Mouse (Mus musculus) liver, embryonic 14.5 days (tissue): ENCODE measurements around the gene Maneal.

Source experiments
- CTCF ChIP-seq: IDR thresholded peaks from 2 replicates; pipeline ENCODE4 v1.5.1; 2016; ENCODE audit warnings: antibody characterized with exemption, low read depth, control low read depth
- EP300 ChIP-seq: IDR thresholded peaks from 2 replicates; pipeline ENCODE4 v1.6.1; 2016; ENCODE audit warnings: antibody characterized with exemption, low read depth

DNA sequence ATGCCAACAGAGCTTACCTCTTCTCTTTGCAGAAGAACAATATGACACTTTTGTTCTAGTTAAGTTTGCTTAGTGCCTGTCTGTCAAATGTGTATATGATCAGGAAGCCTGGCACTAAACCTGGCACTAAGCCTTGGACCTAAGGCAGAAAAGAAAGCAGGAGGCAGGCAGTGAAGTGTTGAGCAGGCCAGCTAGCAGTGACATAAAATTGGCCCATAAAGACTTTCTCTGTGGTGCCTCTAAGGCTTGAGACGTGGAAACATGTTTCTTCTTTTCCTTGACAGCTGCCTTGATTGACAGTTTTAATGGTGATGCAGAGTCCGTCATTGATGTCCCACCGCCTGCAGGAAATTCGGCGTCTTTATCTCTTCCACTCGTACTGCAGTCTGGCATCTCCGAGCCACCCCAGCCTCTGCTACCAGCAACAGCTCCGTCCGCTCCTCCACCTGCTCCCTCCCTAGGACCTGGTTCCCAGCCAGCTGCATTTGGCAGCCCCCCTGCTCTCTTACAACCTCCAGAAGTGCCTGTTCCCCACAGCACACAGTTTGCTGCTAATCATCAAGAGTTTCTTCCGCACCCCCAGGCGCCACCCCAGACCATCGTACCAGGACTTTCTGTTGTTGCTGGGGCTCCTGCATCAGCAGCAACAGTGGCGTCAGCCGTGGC is 23.8 kb downstream of the Maneal start:
- TF ChIP-seq EP300 (no peak), CTCF (no peak)
